Mouse (Mus musculus) forebrain, embryonic 10.5 days (tissue): ENCODE data around the gene Cbx4. TPM values are rescaled to one million over a fixed set of nuclear protein-coding genes. Genes with fewer than 3 reads are reported as not detected.

Experiments
- DNase-seq: peaks from one replicate; pipeline ENCODE4 v3.0.0-alpha.2; 2017; ENCODE audit warnings: low spot score; ENCODE audit errors: extremely low spot score
- H3K27ac ChIP-seq: fragments of 300-500 bp; sonication (generic); 2 replicates; pipeline ENCODE4 v1.5.1; 2016; ENCODE audit warnings: mild to moderate bottlenecking
- H3K27me3 ChIP-seq: fragments of 300-500 bp; sonication (generic); 2 replicates; pipeline ENCODE4 v1.6.1; 2016; ENCODE audit warnings: mild to moderate bottlenecking; ENCODE audit not compliant: poor library complexity, severe bottlenecking
- H3K36me3 ChIP-seq: fragments of 300-500 bp; sonication (generic); replicated peaks from 2 replicates; pipeline ENCODE4 v1.6.1; 2016; ENCODE audit warnings: mild to moderate bottlenecking, moderate library complexity
- H3K4me1 ChIP-seq: fragments of 300-500 bp; sonication (generic); 2 replicates; pipeline ENCODE4 v1.6.1; 2016
- H3K4me3 ChIP-seq: fragments of 300-500 bp; sonication (generic); 2 replicates; pipeline ENCODE4 v1.5.1; 2016; ENCODE audit warnings: mild to moderate bottlenecking, moderate library complexity
- H3K9me3 ChIP-seq: fragments of 300-500 bp; sonication (generic); 2 replicates; pipeline ENCODE4 v1.6.1; 2016; ENCODE audit warnings: mild to moderate bottlenecking, moderate library complexity
- WGBS: fragments of 180-500 bp; shearing (Covaris S2); methylation state at CpG from one replicate; pipeline ENCODE4 v1.1.7; 2016; 5-methylcytosine and 5-hydroxymethylcytosine counted together
- polyA plus RNA-seq: library from polyadenylated mRNA; unstranded; fragments of >200 nt; fragmentation: Nextera tagmentation; extraction: Ambion mirVana; gene quantifications from 2 replicates; pipeline ENCODE4 v1.2.1, GENCODE M21; 2016

Gene Cbx4
- polyA plus RNA-seq, 1 experiment from 2014 or later, result 3.3 TPM

- Histone ChIP-seq H3K9me3 (no peaks in the 10 kb centered on the region), H3K27ac (no peak overlapping the region), H3K4me1 (peaks cover 78% of the 10 kb centered on the region), H3K27me3 (peaks cover 94% of the 10 kb centered on the region), H3K4me3 (peak overlapping the region; percentile 64), H3K36me3 (no peaks in the 10 kb centered on the region)
- no peak for DNase-seq
- WGBS, result under 1% methylated on average over 28 of the region's 28 CpGs
These were observed 2.6 kb upstream of the Cbx4 start for GRCm38 (mm10) chr11:119088391-119089234.

- DNase-seq, result no peak
- Histone ChIP-seq H3K4me1 (peaks cover 89% of the 10 kb centered on the region), H3K4me3 (peak overlapping the region; percentile 88; the same call in 1 of the 2 replicates), H3K27me3 (peaks cover 94% of the 10 kb centered on the region), H3K9me3 (no peaks in the 10 kb centered on the region), H3K36me3 (no peaks in the 10 kb centered on the region), H3K27ac (0 out of 2 replicates have a peak overlapping the region, but pooled peaks have one; percentile 44)
- 2% methylated on average over 35 of the region's 35 CpGs for WGBS
These were observed 1.5 kb upstream of the Cbx4 start for GRCm38 (mm10) chr11:119087301-119088082.

- Histone ChIP-seq H3K27me3 (peaks cover 94% of the 10 kb centered on the region), H3K27ac (peak overlapping the region; percentile 95), H3K9me3 (no peaks in the 10 kb centered on the region), H3K36me3 (peaks cover 15% of the 10 kb centered on the region; the same call in 1 of the 2 replicates), H3K4me1 (peaks cover 97% of the 10 kb centered on the region), H3K4me3 (peak overlapping the region; percentile 88)
- WGBS, result under 1% methylated on average over 57 of the region's 66 CpGs
- peak; percentile 78 for DNase-seq
These were observed 550 bp downstream of the Cbx4 start for GRCm38 (mm10) chr11:119085279-119086062.

- under 1% methylated on average over 17 of the region's 18 CpGs for WGBS
- Histone ChIP-seq H3K4me1 (peaks cover 95% of the 10 kb centered on the region), H3K27me3 (peaks cover 94% of the 10 kb centered on the region), H3K9me3 (no peaks in the 10 kb centered on the region), H3K4me3 (peak overlapping the region; percentile 88), H3K36me3 (peaks cover 15% of the 10 kb centered on the region; the same call in 1 of the 2 replicates), H3K27ac (peak overlapping the region; percentile 95)
- DNase-seq, result peak; percentile 58
These were observed 1.4 kb downstream of the Cbx4 start for GRCm38 (mm10) chr11:119084446-119085278.

- peak overlapping the region; percentile 88 for H3K4me3 ChIP-seq
- peaks cover 94% of the 10 kb centered on the region for H3K27me3 ChIP-seq
- peaks cover 15% of the 10 kb centered on the region; the same call in 1 of the 2 replicates for H3K36me3 ChIP-seq
- peaks cover 95% of the 10 kb centered on the region for H3K4me1 ChIP-seq
- no peaks in the 10 kb centered on the region for H3K9me3 ChIP-seq
- under 1% methylated on average over 28 of the region's 28 CpGs for WGBS
- DNase-seq, result no peak
- H3K27ac ChIP-seq, result peak overlapping the region; percentile 95; the same call in 1 of the 2 replicates
These were observed 2.1 kb downstream of the Cbx4 start for GRCm38 (mm10) chr11:119083724-119084445.

GRCm38 (mm10) chr11:119082638-119083599 is 3.1 kb downstream of the Cbx4 start:
- H3K4me3 ChIP-seq, result peak overlapping the region; percentile 88
- no peak overlapping the region for H3K27ac ChIP-seq
- H3K36me3 ChIP-seq, result peaks cover 15% of the 10 kb centered on the region; the same call in 1 of the 2 replicates
- peaks cover 98% of the 10 kb centered on the region for H3K4me1 ChIP-seq
- 3% methylated on average over 20 of the region's 20 CpGs for WGBS
- peaks cover 2% of the 10 kb centered on the region; the same call in 1 of the 2 replicates for H3K9me3 ChIP-seq
- no peak for DNase-seq
- peaks cover 94% of the 10 kb centered on the region for H3K27me3 ChIP-seq

- Histone ChIP-seq H3K27me3 (peaks cover 94% of the 10 kb centered on the region), H3K4me1 (peaks cover 93% of the 10 kb centered on the region), H3K36me3 (peaks cover 15% of the 10 kb centered on the region; the same call in 1 of the 2 replicates), H3K9me3 (peaks cover 5% of the 10 kb centered on the region; the same call in 1 of the 2 replicates), H3K4me3 (peak overlapping the region; percentile 88), H3K27ac (no peak overlapping the region)
- 4% methylated on average over 21 of the region's 21 CpGs for WGBS
- peak; percentile 74 for DNase-seq
These were observed 4.0 kb downstream of the Cbx4 start for GRCm38 (mm10) chr11:119081839-119082637.

- H3K27me3 ChIP-seq, result peaks cover 94% of the 10 kb centered on the region
- 2% methylated on average over 47 of the region's 47 CpGs for WGBS
These were observed 4.7 kb downstream of the Cbx4 start for GRCm38 (mm10) chr11:119081148-119081838.

GRCm38 (mm10) chr11:119080461-119081147 is 5.4 kb downstream of the Cbx4 start:
- H3K4me3 ChIP-seq, result peak overlapping the region; percentile 19
- H3K9me3 ChIP-seq, result peaks cover 5% of the 10 kb centered on the region; the same call in 1 of the 2 replicates
- no peak overlapping the region for H3K27ac ChIP-seq
- 4% methylated on average over 33 of the region's 33 CpGs for WGBS
- H3K36me3 ChIP-seq, result peaks cover 15% of the 10 kb centered on the region; the same call in 1 of the 2 replicates
- H3K27me3 ChIP-seq, result peaks cover 95% of the 10 kb centered on the region
- peaks cover 78% of the 10 kb centered on the region for H3K4me1 ChIP-seq
- DNase-seq, result no peak

More at GRCm38 (mm10) chr11:119081148-119081838, 4.7 kb downstream of the Cbx4 start:
- Histone ChIP-seq H3K27ac (no peak overlapping the region), H3K9me3 (peaks cover 5% of the 10 kb centered on the region; the same call in 1 of the 2 replicates), H3K4me1 (peaks cover 85% of the 10 kb centered on the region), H3K4me3 (peak overlapping the region; percentile 19), H3K36me3 (peaks cover 15% of the 10 kb centered on the region; the same call in 1 of the 2 replicates)
- DNase-seq, result no peak
